Mouse (Mus musculus): ENCODE data around the gene 6430571L13Rik. TPM values are rescaled to one million over a fixed set of nuclear protein-coding genes. Genes with fewer than 3 reads are reported as not detected.

The 6430571L13Rik gene
- polyA plus RNA-seq, 1 experiment from 2014 or later, result 0.74 TPM

- Histone ChIP-seq H3K4me3 (no peak overlapping the region), H3K36me3 (no peaks in the 10 kb centered on the region), H3K4me1 (peaks cover 40% of the 10 kb centered on the region), H3K27me3 (ENCODE audit: insufficient read depth, poor library complexity, severe bottlenecking) (peaks cover 62% of the 10 kb centered on the region), H3K27ac (no peak overlapping the region), H3K9me3 (no peaks in the 10 kb centered on the region)
- 40% methylated on average over 3 of the region's 3 CpGs for WGBS
- DNase-seq (ENCODE audit: low spot score), result no peak
These were observed 44.0 kb downstream of the 6430571L13Rik start for GRCm38 (mm10) chr9:107384396-107384795.

- Histone ChIP-seq H3K36me3 (no peaks in the 10 kb centered on the region), H3K9me3 (no peaks in the 10 kb centered on the region), H3K27ac (no peak overlapping the region), H3K4me1 (peaks cover 45% of the 10 kb centered on the region), H3K27me3 (ENCODE audit: insufficient read depth, poor library complexity, severe bottlenecking) (peaks cover 39% of the 10 kb centered on the region), H3K4me3 (no peak overlapping the region)
- DNase-seq (ENCODE audit: low spot score), result no peak
- WGBS, result 57% methylated on average over 3 of the region's 3 CpGs
These were observed 46.3 kb downstream of the 6430571L13Rik start for GRCm38 (mm10) chr9:107386722-107387121.

GRCm38 (mm10) chr9:107387708-107388107 lies 47.3 kb downstream of the 6430571L13Rik start:
- H3K4me3 ChIP-seq, result no peak overlapping the region
- H3K27ac ChIP-seq, result no peak overlapping the region
- 82% methylated on average over 3 of the region's 3 CpGs for WGBS
- no peak for DNase-seq (ENCODE audit: low spot score)
- H3K4me1 ChIP-seq, result peaks cover 35% of the 10 kb centered on the region
- peaks cover 29% of the 10 kb centered on the region for H3K27me3 ChIP-seq (ENCODE audit: insufficient read depth, poor library complexity, severe bottlenecking)
- no peaks in the 10 kb centered on the region for H3K36me3 ChIP-seq
- no peaks in the 10 kb centered on the region for H3K9me3 ChIP-seq

GRCm38 (mm10) chr9:107388263-107388662 lies 47.9 kb downstream of the 6430571L13Rik start:
- peaks cover 24% of the 10 kb centered on the region for H3K27me3 ChIP-seq (ENCODE audit: insufficient read depth, poor library complexity, severe bottlenecking)

GRCm38 (mm10) chr9:107396397-107396796 lies 56.0 kb downstream of the 6430571L13Rik start:
- WGBS, result 29% methylated on average over 4 of the region's 4 CpGs
- H3K4me1 ChIP-seq, result peaks cover 25% of the 10 kb centered on the region
- no peak for DNase-seq (ENCODE audit: low spot score)
- H3K36me3 ChIP-seq, result no peaks in the 10 kb centered on the region
- no peak overlapping the region for H3K27ac ChIP-seq
- H3K27me3 ChIP-seq (ENCODE audit: insufficient read depth, poor library complexity, severe bottlenecking), result peaks cover 62% of the 10 kb centered on the region
- H3K9me3 ChIP-seq, result no peaks in the 10 kb centered on the region
- no peak overlapping the region for H3K4me3 ChIP-seq

More at GRCm38 (mm10) chr9:107388263-107388662, 47.9 kb downstream of the 6430571L13Rik start:
- no peak overlapping the region for H3K27ac ChIP-seq
- H3K9me3 ChIP-seq, result no peaks in the 10 kb centered on the region
- peaks cover 33% of the 10 kb centered on the region for H3K4me1 ChIP-seq
- no peaks in the 10 kb centered on the region for H3K36me3 ChIP-seq
- no peak overlapping the region for H3K4me3 ChIP-seq
- no peak for DNase-seq (ENCODE audit: low spot score)
- 68% methylated on average over 2 of the region's 2 CpGs for WGBS

GRCm38 (mm10) chr9:107398968-107399367 lies 58.6 kb downstream of the 6430571L13Rik start:
- Histone ChIP-seq H3K9me3 (no peaks in the 10 kb centered on the region), H3K4me1 (peaks cover 45% of the 10 kb centered on the region), H3K27ac (peak overlapping the region; percentile 90), H3K27me3 (ENCODE audit: insufficient read depth, poor library complexity, severe bottlenecking) (peaks cover 85% of the 10 kb centered on the region), H3K36me3 (no peaks in the 10 kb centered on the region), H3K4me3 (peak overlapping the region; percentile 83; the same call in 1 of the 2 replicates)
- 29% methylated on average over 11 of the region's 11 CpGs for WGBS
- no peak for DNase-seq (ENCODE audit: low spot score)

- Histone ChIP-seq H3K27me3 (ENCODE audit: insufficient read depth, poor library complexity, severe bottlenecking) (peaks cover 89% of the 10 kb centered on the region), H3K9me3 (no peaks in the 10 kb centered on the region), H3K4me3 (peak within 1 kb of the TSS; percentile 83), H3K27ac (peak within 1 kb of the TSS; percentile 90), H3K36me3 (no peaks in the 10 kb centered on the region), H3K4me1 (peaks cover 49% of the 10 kb centered on the region)
- WGBS, result under 1% methylated on average over 49 of the region's 54 CpGs
- peak; percentile 84 for DNase-seq (ENCODE audit: low spot score)
These were observed 59.1 kb downstream of the 6430571L13Rik start, which contains the start of gene Cacna2d2 for GRCm38 (mm10) chr9:107399491-107399971. Gene Cacna2d2 (plus strand): TSS chr9:107399612.

GRCm38 (mm10) chr9:107400060-107400511 lies 59.7 kb downstream of the 6430571L13Rik start:
- Histone ChIP-seq H3K4me3 (peak overlapping the region; percentile 83), H3K27me3 (ENCODE audit: insufficient read depth, poor library complexity, severe bottlenecking) (peaks cover 85% of the 10 kb centered on the region), H3K4me1 (peaks cover 55% of the 10 kb centered on the region), H3K36me3 (no peaks in the 10 kb centered on the region), H3K27ac (peak overlapping the region; percentile 90), H3K9me3 (no peaks in the 10 kb centered on the region)
- DNase-seq (ENCODE audit: low spot score), result no peak
- WGBS, result 1% methylated on average over 43 of the region's 45 CpGs

- 14% methylated on average over 13 of the region's 13 CpGs for WGBS
- Histone ChIP-seq H3K4me1 (peaks cover 60% of the 10 kb centered on the region), H3K27me3 (ENCODE audit: insufficient read depth, poor library complexity, severe bottlenecking) (peaks cover 82% of the 10 kb centered on the region), H3K9me3 (no peaks in the 10 kb centered on the region), H3K27ac (peak overlapping the region; percentile 90), H3K4me3 (peak overlapping the region; percentile 83), H3K36me3 (no peaks in the 10 kb centered on the region)
- no peak for DNase-seq (ENCODE audit: low spot score)
These were observed 60.4 kb downstream of the 6430571L13Rik start for GRCm38 (mm10) chr9:107400666-107401285.

Other genes starting within 250 kb of the 6430571L13Rik start
- gene Dock3, start 108.7 kb upstream of the 6430571L13Rik start, polyA plus RNA-seq (2016; fragmentation: Nextera tagmentation; extraction: Ambion mirVana), result 0.22 and 0.57 TPM in 2 replicates
- 7.1 and 10.1 TPM in 2 replicates for gene Mapkapk3, start 50.7 kb upstream of the 6430571L13Rik start, polyA plus RNA-seq (2016; fragmentation: Nextera tagmentation; extraction: Ambion mirVana)
- 9.4 and 13.2 TPM in 2 replicates for gene Cish, start 44.6 kb upstream of the 6430571L13Rik start, polyA plus RNA-seq (2016; fragmentation: Nextera tagmentation; extraction: Ambion mirVana)
- 13.4 and 14.6 TPM in 2 replicates for gene Hemk1, start 2.3 kb upstream of the 6430571L13Rik start, polyA plus RNA-seq (2016; fragmentation: Nextera tagmentation; extraction: Ambion mirVana)
- 6.8 TPM in 2 replicates for gene Cacna2d2, start 59.0 kb downstream of the 6430571L13Rik start, polyA plus RNA-seq (2016; fragmentation: Nextera tagmentation; extraction: Ambion mirVana)
- 42.7 and 46.8 TPM in 2 replicates for gene Tmem115, start 193.3 kb downstream of the 6430571L13Rik start, polyA plus RNA-seq (2016; fragmentation: Nextera tagmentation; extraction: Ambion mirVana)
- gene Cyb561d2, start 201.6 kb downstream of the 6430571L13Rik start, polyA plus RNA-seq (2016; fragmentation: Nextera tagmentation; extraction: Ambion mirVana), result 24.1 and 24.5 TPM in 2 replicates
- gene Nprl2, start 201.6 kb downstream of the 6430571L13Rik start, polyA plus RNA-seq (2016; fragmentation: Nextera tagmentation; extraction: Ambion mirVana), result 28.3 and 33.1 TPM in 2 replicates
- 0.17 TPM in 1 of 2 replicates, not detected in the other for gene Zmynd10, start 206.7 kb downstream of the 6430571L13Rik start, polyA plus RNA-seq (2016; fragmentation: Nextera tagmentation; extraction: Ambion mirVana)
- gene Rassf1, start 211.0 kb downstream of the 6430571L13Rik start, polyA plus RNA-seq (2016; fragmentation: Nextera tagmentation; extraction: Ambion mirVana), result 50.5 and 51.7 TPM in 2 replicates
- gene Tusc2, start 222.7 kb downstream of the 6430571L13Rik start, polyA plus RNA-seq (2016; fragmentation: Nextera tagmentation; extraction: Ambion mirVana), result 64.7 and 70.0 TPM in 2 replicates
- 116 and 128 TPM in 2 replicates for gene Hyal2, start 227.3 kb downstream of the 6430571L13Rik start, polyA plus RNA-seq (2016; fragmentation: Nextera tagmentation; extraction: Ambion mirVana)
- 4.9 and 6.8 TPM in 2 replicates for gene Hyal1, start 236.3 kb downstream of the 6430571L13Rik start, polyA plus RNA-seq (2016; fragmentation: Nextera tagmentation; extraction: Ambion mirVana)
- gene Naa80, start 238.3 kb downstream of the 6430571L13Rik start, polyA plus RNA-seq (2016; fragmentation: Nextera tagmentation; extraction: Ambion mirVana), result 14.8 and 15.3 TPM in 2 replicates
- 0.36 and 0.70 TPM in 2 replicates for gene Hyal3, start 240.2 kb downstream of the 6430571L13Rik start, polyA plus RNA-seq (2016; fragmentation: Nextera tagmentation; extraction: Ambion mirVana)
- gene Ifrd2, start 247.0 kb downstream of the 6430571L13Rik start, polyA plus RNA-seq (2016; fragmentation: Nextera tagmentation; extraction: Ambion mirVana), result 58.0 and 62.8 TPM in 2 replicates

All from heart, embryonic 10.5 days (tissue).